Mouse (Mus musculus) midbrain, embryonic 10.5 days (tissue): ENCODE results near the gene Chil3. TPM values are rescaled to one million over a fixed set of nuclear protein-coding genes. Genes with fewer than 3 reads are reported as not detected.
"Not testable (repeated sequence)": the region's sequence is repeated elsewhere in the genome, so short reads cannot be mapped to it uniquely, and the experiment has no call there.

Experiments used
- DNase-seq: peaks from one replicate; pipeline ENCODE4 v3.0.0-alpha.2; 2017; ENCODE audit warnings: low spot score
- H3K27ac ChIP-seq: fragments of 300-500 bp; sonication (generic); replicated peaks from 2 replicates; pipeline ENCODE4 v1.5.1; 2016; ENCODE audit warnings: mild to moderate bottlenecking
- H3K27me3 ChIP-seq: fragments of 300-500 bp; sonication (generic); 2 replicates; pipeline ENCODE4 v1.6.1; 2016; ENCODE audit warnings: low read depth, mild to moderate bottlenecking; ENCODE audit not compliant: poor library complexity, severe bottlenecking
- H3K36me3 ChIP-seq: fragments of 300-500 bp; sonication (generic); 2 replicates; pipeline ENCODE4 v1.6.1; 2016; ENCODE audit warnings: mild to moderate bottlenecking, moderate library complexity
- H3K4me1 ChIP-seq: fragments of 300-500 bp; sonication (generic); 2 replicates; pipeline ENCODE4 v1.6.1; 2016
- H3K4me3 ChIP-seq: fragments of 300-500 bp; sonication (generic); 2 replicates; pipeline ENCODE4 v1.5.1; 2016; ENCODE audit warnings: mild to moderate bottlenecking, moderate library complexity
- H3K9me3 ChIP-seq: fragments of 300-500 bp; sonication (generic); replicated peaks from 2 replicates; pipeline ENCODE4 v1.6.1; 2016; ENCODE audit warnings: mild to moderate bottlenecking
- WGBS: fragments of 180-500 bp; shearing (Covaris S2); methylation state at CpG from one replicate; pipeline ENCODE4 v1.1.7; 2016; 5-methylcytosine and 5-hydroxymethylcytosine counted together
- polyA plus RNA-seq: library from polyadenylated mRNA; unstranded; fragments of >200 nt; fragmentation: Nextera tagmentation; extraction: Ambion mirVana; gene quantifications from 2 replicates; pipeline ENCODE4 v1.2.1, GENCODE M21; 2016

Gene Chil3
- not detected in 2 replicates for polyA plus RNA-seq

- H3K4me1 ChIP-seq = no peaks in the 10 kb centered on the region
- no peaks in the 10 kb centered on the region for H3K36me3 ChIP-seq
- H3K9me3 ChIP-seq = no peaks in the 10 kb centered on the region; the same call in 1 of the 2 replicates
- no peak within 1 kb of the TSS for H3K27ac ChIP-seq
- 81% methylated on average over 3 of the region's 3 CpGs for WGBS
- DNase-seq = no peak
- H3K4me3 ChIP-seq = no peak within 1 kb of the TSS
- no peaks in the 10 kb centered on the region for H3K27me3 ChIP-seq
Measured at GRCm38 (mm10) chr3:106167464-106167863, at the start of gene Chil3. Gene Chil3 (minus strand): TSS chr3:106167564.

- not testable (repeated sequence) for H3K27ac ChIP-seq, H3K4me1 ChIP-seq, H3K27me3 ChIP-seq, H3K4me3 ChIP-seq, DNase-seq, H3K36me3 ChIP-seq
- H3K9me3 ChIP-seq = peaks cover 25% of the 10 kb centered on the region
- WGBS = 70% methylated on average over 1 of the region's 1 CpGs
Measured at GRCm38 (mm10) chr3:106198030-106198429, 30.7 kb upstream of the Chil3 start.

GRCm38 (mm10) chr3:106197246-106197645 lies 29.9 kb upstream of the Chil3 start:
- not testable (repeated sequence) for H3K4me3 ChIP-seq
- 76% methylated on average over 2 of the region's 2 CpGs for WGBS

GRCm38 (mm10) chr3:106196276-106196675 lies 28.9 kb upstream of the Chil3 start:
- H3K36me3 ChIP-seq = no peaks in the 10 kb centered on the region
- H3K9me3 ChIP-seq = peaks cover 25% of the 10 kb centered on the region
- H3K27ac ChIP-seq = no peak overlapping the region
- DNase-seq = no peak
- H3K27me3 ChIP-seq = no peaks in the 10 kb centered on the region
- H3K4me3 ChIP-seq = no peak overlapping the region
- H3K4me1 ChIP-seq = no peaks in the 10 kb centered on the region

More at GRCm38 (mm10) chr3:106197246-106197645, 29.9 kb upstream of the Chil3 start:
- H3K27ac ChIP-seq, H3K4me1 ChIP-seq, DNase-seq, H3K27me3 ChIP-seq, H3K36me3 ChIP-seq: not testable (repeated sequence)
- peaks cover 25% of the 10 kb centered on the region for H3K9me3 ChIP-seq

GRCm38 (mm10) chr3:106195486-106195885 lies 28.1 kb upstream of the Chil3 start:
- Histone ChIP-seq H3K9me3 (peaks cover 25% of the 10 kb centered on the region), H3K36me3 (no peaks in the 10 kb centered on the region), H3K27ac (no peak overlapping the region), H3K4me3 (no peak overlapping the region), H3K27me3 (no peaks in the 10 kb centered on the region), H3K4me1 (no peaks in the 10 kb centered on the region)
- WGBS = 93% methylated on average over 12 of the region's 12 CpGs
- no peak for DNase-seq

- DNase-seq = no peak
- Histone ChIP-seq H3K36me3 (no peaks in the 10 kb centered on the region), H3K4me1 (no peaks in the 10 kb centered on the region), H3K4me3 (no peak overlapping the region), H3K27me3 (no peaks in the 10 kb centered on the region), H3K27ac (no peak overlapping the region), H3K9me3 (peaks cover 41% of the 10 kb centered on the region)
- WGBS = 84% methylated on average over 2 of the region's 2 CpGs
Measured at GRCm38 (mm10) chr3:106187991-106188390, 20.6 kb upstream of the Chil3 start.

GRCm38 (mm10) chr3:106177509-106178189 lies 10.3 kb upstream of the Chil3 start:
- H3K27ac ChIP-seq = no peak overlapping the region
- no peak for DNase-seq

GRCm38 (mm10) chr3:106174971-106175370 lies 7.6 kb upstream of the Chil3 start:
- not testable (repeated sequence) for H3K4me1 ChIP-seq, H3K27me3 ChIP-seq, H3K27ac ChIP-seq, H3K36me3 ChIP-seq, H3K4me3 ChIP-seq, DNase-seq
- H3K9me3 ChIP-seq = peaks cover 16% of the 10 kb centered on the region; the same call in 1 of the 2 replicates
- 75% methylated on average over 2 of the region's 2 CpGs for WGBS

More at GRCm38 (mm10) chr3:106177509-106178189, 10.3 kb upstream of the Chil3 start:
- Histone ChIP-seq H3K9me3 (peaks cover 25% of the 10 kb centered on the region), H3K4me1 (no peaks in the 10 kb centered on the region), H3K36me3 (no peaks in the 10 kb centered on the region), H3K4me3 (no peak overlapping the region), H3K27me3 (no peaks in the 10 kb centered on the region)
- WGBS = 84% methylated on average over 13 of the region's 13 CpGs

GRCm38 (mm10) chr3:106172506-106172905 lies 5.1 kb upstream of the Chil3 start:
- H3K36me3 ChIP-seq, H3K27me3 ChIP-seq, H3K4me3 ChIP-seq, H3K9me3 ChIP-seq, H3K27ac ChIP-seq, DNase-seq, H3K4me1 ChIP-seq: not testable (repeated sequence)
- 87% methylated on average over 2 of the region's 2 CpGs for WGBS

- Histone ChIP-seq H3K27ac (no peak overlapping the region), H3K36me3 (no peaks in the 10 kb centered on the region), H3K27me3 (no peaks in the 10 kb centered on the region), H3K4me1 (no peaks in the 10 kb centered on the region), H3K9me3 (no peaks in the 10 kb centered on the region; the same call in 1 of the 2 replicates), H3K4me3 (no peak overlapping the region)
- 85% methylated on average over 1 of the region's 1 CpGs for WGBS
- DNase-seq = no peak
Measured at GRCm38 (mm10) chr3:106171135-106171731, 3.9 kb upstream of the Chil3 start.

GRCm38 (mm10) chr3:106170522-106171053 lies 3.2 kb upstream of the Chil3 start:
- Histone ChIP-seq H3K36me3 (no peaks in the 10 kb centered on the region), H3K4me1 (no peaks in the 10 kb centered on the region), H3K9me3 (no peaks in the 10 kb centered on the region; the same call in 1 of the 2 replicates), H3K27me3 (no peaks in the 10 kb centered on the region), H3K4me3 (no peak overlapping the region), H3K27ac (no peak overlapping the region)
- no peak for DNase-seq
- WGBS = 60% methylated on average over 1 of the region's 1 CpGs

GRCm38 (mm10) chr3:106154413-106154812 lies 13.0 kb downstream of the Chil3 start:
- 89% methylated on average over 2 of the region's 2 CpGs for WGBS
- no peak for DNase-seq

GRCm38 (mm10) chr3:106144081-106144480 lies 23.3 kb downstream of the Chil3 start:
- Histone ChIP-seq H3K36me3 (no peaks in the 10 kb centered on the region), H3K27me3 (no peaks in the 10 kb centered on the region), H3K9me3 (peaks cover 25% of the 10 kb centered on the region), H3K4me1 (no peaks in the 10 kb centered on the region), H3K4me3 (no peak overlapping the region), H3K27ac (no peak overlapping the region)
- 91% methylated on average over 10 of the region's 10 CpGs for WGBS
- no peak for DNase-seq

More at GRCm38 (mm10) chr3:106154413-106154812, 13.0 kb downstream of the Chil3 start:
- H3K9me3 ChIP-seq = peaks cover 7% of the 10 kb centered on the region; the same call in 1 of the 2 replicates
- no peaks in the 10 kb centered on the region for H3K4me1 ChIP-seq
- no peaks in the 10 kb centered on the region for H3K27me3 ChIP-seq
- no peak overlapping the region for H3K27ac ChIP-seq
- no peaks in the 10 kb centered on the region for H3K36me3 ChIP-seq
- H3K4me3 ChIP-seq = no peak overlapping the region
